8 mouse cellular contexts compared by ENCODE assay signal in the genomic region with DNA sequence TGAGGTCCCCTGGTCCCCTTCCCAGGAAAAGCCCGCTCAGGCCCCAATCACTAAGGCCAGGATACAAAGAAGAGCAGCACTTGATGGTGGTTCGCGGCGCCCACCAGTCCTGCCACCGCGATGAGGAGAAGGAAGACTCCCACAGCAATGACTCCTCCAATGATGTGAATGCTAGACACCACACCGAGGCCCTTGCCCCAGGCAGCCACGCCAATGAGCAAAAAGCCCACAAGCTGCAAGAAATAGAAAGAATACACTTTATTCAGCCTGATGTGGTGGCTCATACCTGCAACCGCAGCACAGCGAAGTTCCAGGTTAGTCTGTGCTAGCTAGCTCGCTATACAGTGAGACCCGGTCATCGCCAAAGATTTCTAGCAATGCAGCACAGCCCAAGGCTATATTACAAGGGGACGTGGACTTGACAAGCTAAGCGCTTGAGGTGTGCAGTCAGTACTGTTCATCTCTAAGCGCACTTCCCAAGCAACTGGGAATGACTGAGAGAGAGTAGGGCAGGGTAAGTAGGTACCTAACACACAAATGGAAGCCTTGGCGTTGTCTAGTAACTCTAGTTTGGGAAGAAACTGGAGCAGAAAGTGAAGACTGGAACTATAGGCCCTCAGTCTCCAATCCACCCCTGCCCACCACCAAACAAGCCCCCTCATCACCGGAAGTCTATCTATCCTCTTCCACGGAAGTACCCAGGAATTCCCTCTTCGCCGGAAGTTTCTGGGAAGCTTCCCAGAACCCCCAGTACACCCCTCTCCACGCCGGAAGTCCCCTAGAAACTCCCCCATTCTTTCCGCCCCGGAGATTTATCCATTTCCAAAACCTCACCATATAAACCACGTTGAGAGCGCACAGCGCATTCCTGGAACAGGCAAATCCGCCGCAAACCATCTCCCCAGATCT. TPM values are rescaled to one million over a fixed set of nuclear protein-coding genes. Genes with fewer than 3 reads are reported as not detected.
A peak's percentile ranks its signal among the peaks of the same experiment; 100 is the strongest.
DNase-seq lines count a peak whose midpoint lies in the region; ATAC-seq and TF ChIP-seq lines count a peak whose summit lies in the region.

No protein-coding gene starts in this region.

- H3K9me3 ChIP-seq in lung, embryonic 14.5 days (ENCODE audit: low read depth, low read length): no peaks in the 10 kb centered on the region
- H3K9me3 ChIP-seq in forebrain, embryonic 12.5 days: no peaks in the 10 kb centered on the region
- no peaks in the 10 kb centered on the region for H3K9me3 ChIP-seq in liver, embryonic 15.5 days (replicated peaks)

- TF ChIP-seq POLR2A in bone marrow macrophage, adult 2 months (IDR thresholded peaks at IDR 0.05; ENCODE audit: borderline replicate concordance, low read depth, low read length): no peak; the same call in 1 of the 2 replicates

- DNase-seq in lung, embryonic 14.5 days: no peak
- DNase-seq in lung, postnatal 14 days: no peak
- DNase-seq in urinary bladder, postnatal 4 days (ENCODE audit: low spot score in 2 of 2): no peak
- DNase-seq in layer of hippocampus, adult 9-10 months (ENCODE audit: low spot score): no peak

- H3K4me3 ChIP-seq in lung, embryonic 14.5 days (ENCODE audit: low read depth, low read length): peak overlapping the region; percentile 61
- H3K4me3 ChIP-seq in bone marrow macrophage, adult 2 months (ENCODE audit: insufficient read depth, low read length): peak overlapping the region; percentile 95
- H3K4me3 ChIP-seq in forebrain, embryonic 12.5 days (replicated peaks): peak overlapping the region; percentile 62
- H3K4me3 ChIP-seq in liver, embryonic 15.5 days (replicated peaks): peak overlapping the region; percentile 67

- WGBS in lung, embryonic 14.5 days: 6% methylated on average over 30 of the region's 30 CpGs
- 7% methylated on average over 30 of the region's 30 CpGs for WGBS in forebrain, embryonic 12.5 days
- 6% methylated on average over 30 of the region's 30 CpGs for WGBS in liver, embryonic 15.5 days (ENCODE audit: insufficient replicate concordance)

- peak overlapping the region; percentile 61 for H3K9ac ChIP-seq in lung, embryonic 14.5 days
- peak overlapping the region; percentile 80 for H3K9ac ChIP-seq in forebrain, embryonic 12.5 days
- H3K9ac ChIP-seq in liver, embryonic 15.5 days: peak overlapping the region; percentile 60

- peak overlapping the region; percentile 81 for H3K27ac ChIP-seq in lung, embryonic 14.5 days (ENCODE audit: low read depth)
- peak overlapping the region; percentile 75 for H3K27ac ChIP-seq in bone marrow macrophage, adult 2 months (ENCODE audit: insufficient read depth, low read depth, low read length)
- peak overlapping the region; percentile 96 for H3K27ac ChIP-seq in forebrain, embryonic 12.5 days
- peak overlapping the region; percentile 66 for H3K27ac ChIP-seq in liver, embryonic 15.5 days (replicated peaks)

- no peaks in the 10 kb centered on the region for H3K27me3 ChIP-seq in lung, embryonic 14.5 days (ENCODE audit: insufficient read depth, low read length)
- H3K27me3 ChIP-seq in forebrain, embryonic 12.5 days: no peaks in the 10 kb centered on the region
- no peaks in the 10 kb centered on the region for H3K27me3 ChIP-seq in liver, embryonic 15.5 days

- no peak for TF ChIP-seq CTCF in lung, embryonic 14.5 days (IDR thresholded peaks at IDR 0.05; ENCODE audit: low read depth)
- no peak for TF ChIP-seq CTCF in bone marrow macrophage, adult 2 months (IDR thresholded peaks at IDR 0.05; ENCODE audit: low read depth, low read length)

- H3K4me2 ChIP-seq in lung, embryonic 14.5 days: peak overlapping the region; percentile 92
- H3K4me2 ChIP-seq in forebrain, embryonic 12.5 days: peak overlapping the region; percentile 97
- peak overlapping the region; percentile 85 for H3K4me2 ChIP-seq in liver, embryonic 15.5 days

- peaks cover 15% of the 10 kb centered on the region for H3K4me1 ChIP-seq in lung, embryonic 14.5 days (ENCODE audit: insufficient read depth)
- H3K4me1 ChIP-seq in bone marrow macrophage, adult 2 months (ENCODE audit: control insufficient read depth, insufficient read depth, low read length): peaks cover 14% of the 10 kb centered on the region
- H3K4me1 ChIP-seq in forebrain, embryonic 12.5 days: peaks cover 46% of the 10 kb centered on the region
- H3K4me1 ChIP-seq in liver, embryonic 15.5 days (replicated peaks): peaks cover 62% of the 10 kb centered on the region

- peaks cover 43% of the 10 kb centered on the region for H3K36me3 ChIP-seq in lung, embryonic 14.5 days (ENCODE audit: insufficient read depth)
- peaks cover 41% of the 10 kb centered on the region for H3K36me3 ChIP-seq in forebrain, embryonic 12.5 days (replicated peaks)
- H3K36me3 ChIP-seq in liver, embryonic 15.5 days (replicated peaks): peaks cover 37% of the 10 kb centered on the region

- ATAC-seq in lung, embryonic 14.5 days (ENCODE audit: insufficient read depth): peak; percentile 68
- ATAC-seq in forebrain, embryonic 12.5 days (ENCODE audit: low FRiP score): peak; percentile 69
- ATAC-seq in liver, embryonic 15.5 days (ENCODE audit: insufficient read depth): peak; percentile 16; the same call in 1 of the 2 replicates
- ATAC-seq in inflammation-experienced regulatory T-cells, adult 6 months: no peak

RNA-seq across cellular contexts. Expression of gene Tspan31, which starts 0.5 kb away (rescaled TPM):
- polyA plus RNA-seq in lung, embryonic 14.5 days (2014; fragmentation: Nextera tagmentation; extraction: Ambion mirVana): 120 and 130 TPM in 2 replicates
- polyA plus RNA-seq in bone marrow macrophage, adult 2 months (2012; ENCODE audit: insufficient read depth, insufficient read length, missing spikeins): 116 and 126 TPM in 2 replicates
- 139 and 158 TPM in 2 replicates for polyA plus RNA-seq in forebrain, embryonic 12.5 days (2016; fragmentation: Nextera tagmentation; extraction: Ambion mirVana)
- 77.4 and 84.3 TPM in 2 replicates for polyA plus RNA-seq in liver, embryonic 15.5 days (2015; fragmentation: Nextera tagmentation; extraction: Ambion mirVana)
- polyA plus RNA-seq in inflammation-experienced regulatory T-cells, adult 6 months (2017; shearing (Covaris generic)): 100 to 1,000 TPM in 2 of 3 experiments, 10 to 100 TPM in 1; 97.8 to 134 (median 127) TPM

RNA-seq across cellular contexts. Expression of gene Agap2, which starts 5.5 kb away (rescaled TPM):
- polyA plus RNA-seq in lung, embryonic 14.5 days (2014; fragmentation: Nextera tagmentation; extraction: Ambion mirVana): 0.07 and 0.11 TPM in 2 replicates
- 0.85 and 2.0 TPM in 2 replicates for polyA plus RNA-seq in bone marrow macrophage, adult 2 months (2012; ENCODE audit: insufficient read depth, insufficient read length, missing spikeins)
- 0.73 and 1.1 TPM in 2 replicates for polyA plus RNA-seq in forebrain, embryonic 12.5 days (2016; fragmentation: Nextera tagmentation; extraction: Ambion mirVana)
- 0.35 and 0.67 TPM in 2 replicates for polyA plus RNA-seq in liver, embryonic 15.5 days (2015; fragmentation: Nextera tagmentation; extraction: Ambion mirVana)
- polyA plus RNA-seq in inflammation-experienced regulatory T-cells, adult 6 months (2017; shearing (Covaris generic)): 10 to 100 TPM; 25.9 to 32.1 (median 31.2) TPM

RNA-seq across cellular contexts. Expression of gene Cdk4, which starts 6.2 kb away (rescaled TPM):
- polyA plus RNA-seq in lung, embryonic 14.5 days (2014; fragmentation: Nextera tagmentation; extraction: Ambion mirVana): 2,143 and 2,245 TPM in 2 replicates
- 161 and 187 TPM in 2 replicates for polyA plus RNA-seq in bone marrow macrophage, adult 2 months (2012; ENCODE audit: insufficient read depth, insufficient read length, missing spikeins)
- polyA plus RNA-seq in forebrain, embryonic 12.5 days (2016; fragmentation: Nextera tagmentation; extraction: Ambion mirVana): 2,431 and 2,450 TPM in 2 replicates
- 338 and 361 TPM in 2 replicates for polyA plus RNA-seq in liver, embryonic 15.5 days (2015; fragmentation: Nextera tagmentation; extraction: Ambion mirVana)
- 100 to 1,000 TPM; 284 to 347 (median 295) TPM for polyA plus RNA-seq in inflammation-experienced regulatory T-cells, adult 6 months (2017; shearing (Covaris generic))

RNA-seq across cellular contexts. Expression of gene March9, which starts 9.6 kb away (rescaled TPM):
- polyA plus RNA-seq in lung, embryonic 14.5 days (2014; fragmentation: Nextera tagmentation; extraction: Ambion mirVana): 0.99 and 1.5 TPM in 2 replicates
- 1.2 and 1.7 TPM in 2 replicates for polyA plus RNA-seq in bone marrow macrophage, adult 2 months (2012; ENCODE audit: insufficient read depth, insufficient read length, missing spikeins)
- polyA plus RNA-seq in forebrain, embryonic 12.5 days (2016; fragmentation: Nextera tagmentation; extraction: Ambion mirVana): 3.9 and 4.2 TPM in 2 replicates
- 0.03 TPM in 1 of 2 replicates, not detected in the other for polyA plus RNA-seq in liver, embryonic 15.5 days (2015; fragmentation: Nextera tagmentation; extraction: Ambion mirVana)
- polyA plus RNA-seq in inflammation-experienced regulatory T-cells, adult 6 months (2017; shearing (Covaris generic)): under 1 TPM; 0.35 to 0.84 (median 0.72) TPM

RNA-seq across cellular contexts. Expression of gene Cyp27b1, which starts 21.5 kb away (rescaled TPM):
- 0.09 TPM in 1 of 2 replicates, not detected in the other for polyA plus RNA-seq in lung, embryonic 14.5 days (2014; fragmentation: Nextera tagmentation; extraction: Ambion mirVana)
- polyA plus RNA-seq in bone marrow macrophage, adult 2 months (2012; ENCODE audit: insufficient read depth, insufficient read length, missing spikeins): not detected in 2 replicates
- polyA plus RNA-seq in forebrain, embryonic 12.5 days (2016; fragmentation: Nextera tagmentation; extraction: Ambion mirVana): 0.10 and 0.28 TPM in 2 replicates
- not detected in 2 replicates for polyA plus RNA-seq in liver, embryonic 15.5 days (2015; fragmentation: Nextera tagmentation; extraction: Ambion mirVana)
- polyA plus RNA-seq in inflammation-experienced regulatory T-cells, adult 6 months (2017; shearing (Covaris generic)): not detected
